Mouse (Mus musculus) bone marrow macrophage, adult 2 months (primary cell): ENCODE data around the gene Sipa1l2.

Source experiments
- CTCF ChIP-seq: IDR thresholded peaks from 2 replicates; pipeline ENCODE4 v1.5.1; 2012; ENCODE audit warnings: low read depth, mild to moderate bottlenecking, low read length, moderate library complexity
- POLR2A ChIP-seq: IDR thresholded peaks from 2 replicates; pipeline ENCODE4 v1.6.1; 2012; ENCODE audit warnings: mild to moderate bottlenecking, low read depth, low read length, borderline replicate concordance

GRCm38 (mm10) chr8:125574280-125574679 lies 4.7 kb upstream of the Sipa1l2 start:
- no peak for TF ChIP-seq CTCF
- no peak for TF ChIP-seq POLR2A
